Mouse (Mus musculus) frontal cortex, postnatal 14 days (tissue): ENCODE results near the gene Sbk3.
"Not testable (repeated sequence)": the region's sequence is repeated elsewhere in the genome, so short reads cannot be mapped to it uniquely, and the experiment has no call there.

ENCODE experiments used
- DNase-seq, 2 experiments: peaks; one replicate each; pipeline ENCODE4 v3.0.0; 2022; ENCODE audit warnings: low spot score in 2 of 2

Sbk3 gene

DNA sequence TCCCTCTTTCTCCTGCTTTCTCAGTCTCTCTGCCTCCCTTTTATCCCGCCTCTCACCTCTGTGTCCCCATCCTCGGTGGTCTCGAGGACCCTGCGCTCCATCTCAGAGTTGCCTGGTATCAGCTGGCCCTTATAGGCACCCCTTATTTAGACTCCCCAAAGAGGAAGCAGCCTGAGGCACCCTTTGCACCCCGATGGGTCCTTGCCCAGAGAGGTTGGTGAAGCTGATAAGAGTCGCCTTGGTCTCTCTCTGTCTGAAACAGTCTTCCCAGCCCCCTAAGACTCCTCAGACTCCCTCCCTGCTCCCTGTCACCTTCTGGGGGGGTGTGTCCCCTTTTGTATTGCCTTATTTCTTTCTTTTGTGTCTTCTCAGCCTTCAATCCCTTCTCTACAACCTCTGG, at the start of gene Sbk3:
Gene Sbk3 (minus strand): TSS at position 101 of the 400 bp plus-strand sequence.
- DNase-seq = no peak

DNA sequence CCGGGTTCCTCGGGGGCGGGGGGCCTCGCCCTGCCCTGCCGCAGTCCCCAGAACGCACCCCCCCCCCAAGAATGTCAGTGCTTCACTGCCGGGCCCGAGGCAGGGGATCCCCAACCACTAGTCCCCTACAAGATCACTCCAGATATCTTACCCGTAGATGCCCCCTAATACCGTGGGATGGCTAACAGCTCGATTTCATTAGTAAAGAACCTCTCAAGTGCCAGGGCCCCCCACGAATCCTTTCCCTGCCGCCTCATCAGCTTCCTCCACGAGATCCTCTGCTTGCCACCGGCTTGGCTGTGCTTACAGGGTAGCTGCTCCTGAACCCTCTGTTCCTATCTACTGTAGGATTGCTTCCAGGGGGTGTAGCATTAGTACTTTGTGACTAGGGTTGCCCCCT, 49.7 kb upstream of the Sbk3 start:
- DNase-seq = no peak

DNA sequence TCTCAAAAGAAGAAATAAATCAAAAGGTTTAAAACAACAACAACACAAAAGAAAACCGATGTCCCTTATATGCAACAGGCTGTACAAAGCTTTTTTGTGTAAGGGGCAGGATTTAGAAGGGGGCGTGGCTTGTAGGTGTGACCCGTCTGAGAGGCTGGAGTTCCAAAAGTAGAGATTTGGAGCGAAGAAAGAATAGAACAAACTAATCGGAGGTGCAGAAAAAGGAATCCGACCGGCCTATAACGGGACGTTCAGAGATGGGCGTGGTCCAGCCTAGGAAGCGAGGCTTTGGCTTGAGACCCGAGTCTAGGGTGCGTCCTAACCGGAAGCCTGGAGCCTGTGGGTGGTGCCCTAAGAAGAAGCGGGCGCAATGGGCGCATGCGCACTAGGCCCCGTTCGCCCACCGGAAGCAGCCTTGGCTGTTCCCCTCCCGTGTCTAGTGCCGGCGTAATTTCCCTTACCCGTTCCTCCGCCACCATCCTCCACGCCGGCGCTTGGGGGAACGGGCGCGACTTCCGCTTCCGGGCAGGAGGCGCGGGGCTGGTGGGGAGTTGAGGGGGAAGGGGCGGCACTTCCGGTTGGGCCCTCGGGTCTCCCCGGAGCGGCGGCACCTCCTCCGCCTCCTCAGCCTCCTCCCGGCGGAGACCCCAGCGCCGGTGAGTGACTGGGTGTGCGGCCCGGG, 49.2 kb upstream of the Sbk3 start, which contains the start of the genes Zfp865 and Ccdc106:
Gene Zfp865 (plus strand): TSS at position 377 of the 682 bp plus-strand sequence.
Gene Ccdc106 (plus strand): TSS at position 554 of the 682 bp plus-strand sequence.
- peak; percentile 98 to 99 for DNase-seq

DNA sequence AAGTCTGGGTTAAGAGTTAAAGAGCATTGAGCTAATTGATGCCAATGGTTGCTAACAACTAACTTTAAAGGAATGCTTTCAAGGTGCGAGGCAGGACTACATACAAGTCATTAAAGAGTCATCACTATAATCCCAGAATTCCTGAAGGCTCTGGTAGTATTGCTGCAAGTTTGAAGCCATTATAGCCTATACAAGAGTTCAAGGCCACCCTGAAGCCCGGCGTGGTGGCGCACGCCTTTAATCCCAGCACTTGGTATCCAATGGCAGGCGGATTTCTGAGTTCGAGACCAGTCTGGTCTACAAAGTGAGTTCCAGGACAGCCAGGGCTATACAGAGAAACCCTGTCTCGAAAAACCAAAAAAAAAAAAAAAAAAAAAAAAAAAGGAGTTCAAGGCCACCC, 48.6 kb upstream of the Sbk3 start:
- DNase-seq = not testable (repeated sequence)

DNA sequence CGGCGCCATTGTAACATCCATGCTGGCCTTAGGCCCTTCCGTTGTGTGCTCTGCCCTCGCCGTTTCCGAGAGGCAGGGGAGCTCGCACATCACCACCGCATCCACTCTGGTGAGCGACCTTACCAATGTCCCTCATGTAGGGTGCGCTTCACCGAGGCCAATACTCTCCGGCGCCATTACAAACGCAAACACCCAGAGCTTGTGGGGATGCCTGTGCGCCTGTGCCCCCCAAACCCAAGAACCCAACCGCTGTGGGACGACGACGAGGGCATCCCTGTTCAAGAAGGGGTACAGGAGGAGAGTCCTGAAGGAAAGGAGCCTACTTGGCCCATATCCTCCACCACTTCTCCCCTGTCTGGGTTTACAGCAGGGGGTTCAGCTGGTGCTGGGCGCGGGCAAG, 47.0 kb upstream of the Sbk3 start:
- no peak for DNase-seq

DNA sequence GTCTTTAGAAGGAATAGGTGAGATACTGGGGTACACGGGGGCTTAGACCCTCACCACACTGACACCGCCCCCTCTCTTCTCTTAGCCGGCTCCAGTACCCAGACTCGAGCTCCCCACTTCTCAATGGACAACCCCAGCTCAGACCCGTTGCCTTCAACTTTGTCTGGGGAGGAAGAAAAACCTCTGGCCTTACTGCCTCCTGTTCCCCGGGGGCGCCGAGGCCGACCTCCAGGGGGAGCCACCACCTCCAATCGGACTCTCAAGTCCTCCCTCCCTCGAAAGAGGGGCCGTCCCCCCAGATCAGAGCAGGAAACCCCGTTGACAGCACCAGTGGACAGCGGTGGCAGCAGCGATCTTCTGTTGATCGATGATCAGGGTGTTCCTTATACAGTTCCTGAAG, 46.4 kb upstream of the Sbk3 start:
- DNase-seq = no peak

DNA sequence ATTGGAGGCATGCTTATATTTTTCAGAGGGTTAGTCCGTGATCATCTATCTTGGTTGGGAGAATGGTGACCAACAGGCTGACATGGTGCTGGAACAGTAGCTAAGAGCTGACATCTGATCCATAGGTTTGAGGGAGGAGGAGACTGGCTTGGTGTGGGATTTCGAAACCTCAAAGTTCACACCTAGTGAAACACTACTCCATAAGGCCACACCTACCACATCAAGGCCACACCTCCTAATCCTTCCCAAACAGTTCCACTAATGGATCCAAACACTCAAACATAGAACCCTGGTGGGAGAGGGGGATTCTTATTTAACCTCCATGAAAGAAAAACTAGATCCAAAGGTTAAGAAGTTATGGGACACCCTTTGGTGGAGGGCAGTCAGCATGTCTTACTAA, 46.0 kb upstream of the Sbk3 start:
- DNase-seq = no peak

DNA sequence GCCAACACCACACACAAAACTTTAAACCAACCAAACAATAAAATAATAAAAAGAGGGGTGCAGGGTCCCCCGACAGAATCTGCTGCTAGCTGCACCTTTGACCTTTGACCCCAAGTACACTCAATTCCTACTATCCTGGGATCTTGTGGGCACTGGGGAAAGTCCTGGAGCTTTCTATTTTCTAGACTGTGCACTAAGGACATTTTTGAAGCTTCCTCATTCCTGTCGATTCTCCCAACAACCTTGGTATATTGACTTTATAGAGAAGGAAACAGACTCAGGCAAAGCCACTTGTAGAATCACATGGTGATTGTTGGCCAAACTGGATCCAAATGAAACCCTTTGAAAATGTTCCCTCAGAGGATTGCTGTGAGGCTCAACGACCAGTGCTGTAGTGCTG, 45.1 kb upstream of the Sbk3 start:
- no peak for DNase-seq

DNA sequence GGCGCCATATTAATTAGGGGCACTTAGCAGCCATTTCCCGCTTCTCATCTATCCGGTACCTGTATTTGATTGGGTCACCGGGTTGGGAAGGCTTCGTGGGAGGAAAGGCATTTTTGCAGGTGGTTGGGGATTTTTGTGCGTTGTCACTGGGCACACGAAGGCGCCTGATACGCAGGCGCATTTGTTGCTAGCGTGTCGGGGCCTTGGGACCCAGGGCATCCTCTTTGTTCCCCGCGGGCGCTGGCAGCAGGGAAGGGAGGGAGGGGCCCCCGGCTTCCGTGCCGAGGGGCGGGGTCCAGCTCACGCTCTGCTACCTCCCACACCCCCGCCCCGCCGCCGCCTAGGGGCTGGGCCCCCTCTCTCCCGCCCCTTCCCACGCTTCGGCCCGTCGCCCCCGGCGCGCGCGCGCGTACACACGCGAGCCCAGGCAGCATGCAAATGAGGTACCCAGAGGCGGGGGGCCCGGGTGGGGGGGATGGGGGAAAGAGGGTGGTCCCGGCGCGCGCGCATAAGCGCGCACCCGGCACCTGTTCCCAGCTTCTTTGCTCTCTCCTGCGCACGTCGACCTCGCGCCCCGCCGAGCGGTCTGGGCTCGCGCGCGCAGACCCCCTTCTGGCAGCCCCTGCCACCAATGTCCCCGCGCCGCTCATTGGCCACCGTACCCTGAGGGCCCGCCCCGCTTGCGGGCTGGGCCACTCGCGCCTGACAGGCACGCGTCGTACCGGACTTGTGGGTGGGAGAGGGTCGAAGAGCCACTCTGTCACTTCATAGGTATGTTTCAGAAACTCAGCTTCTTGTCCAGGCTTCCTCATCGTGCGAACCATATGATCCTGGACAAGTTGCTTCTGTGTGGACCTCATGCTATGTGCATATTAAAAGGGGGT, 44.4 kb upstream of the Sbk3 start, which contains the start of gene Gm44973:
Gene Gm44973 (plus strand): TSS at position 379 of the 884 bp plus-strand sequence.
- peak; percentile 86 to 91 for DNase-seq

DNA sequence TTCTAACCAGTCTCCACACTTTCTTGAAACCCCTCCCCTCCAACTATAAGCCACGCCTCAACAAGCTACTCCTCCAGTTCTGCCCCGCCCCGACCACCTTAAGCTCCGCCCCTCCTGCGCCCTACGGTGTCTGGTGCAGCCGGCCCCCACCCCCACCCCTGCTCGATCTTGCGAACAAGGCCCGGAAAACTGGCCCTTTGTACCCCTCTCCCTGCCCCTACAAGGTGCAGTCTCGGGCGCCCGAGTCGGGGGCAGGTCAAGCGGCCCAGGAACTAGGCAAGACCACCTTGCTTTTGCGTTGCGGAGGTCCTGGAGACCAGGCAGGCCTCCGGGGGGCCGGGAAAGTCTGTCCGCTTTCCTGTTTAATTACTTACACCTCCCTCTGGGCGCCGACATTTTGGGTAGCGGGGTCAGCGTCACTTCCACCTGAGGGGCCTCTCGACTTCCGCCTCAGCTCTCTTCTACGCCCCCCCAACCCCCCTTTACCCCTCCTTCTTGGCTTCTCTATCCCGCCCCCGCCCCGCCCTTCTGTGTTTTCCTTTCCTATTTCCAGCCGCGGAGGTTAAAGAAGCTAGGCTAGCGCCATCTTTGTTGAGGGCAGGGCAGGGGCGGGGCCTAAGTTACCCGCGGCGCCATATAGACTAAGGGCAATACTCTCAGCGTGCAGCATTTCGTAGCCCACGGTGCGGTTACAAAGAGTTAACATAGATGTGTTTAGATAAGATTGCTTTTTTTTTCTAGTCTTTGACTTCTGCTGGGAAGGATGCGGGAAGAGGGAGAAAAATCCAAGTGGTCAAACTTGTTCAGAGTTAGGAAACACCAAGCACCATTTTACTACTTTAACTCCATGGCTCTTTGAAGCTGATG, 43.5 kb upstream of the Sbk3 start, which contains the start of the genes Zfp524 and Fiz1:
Gene Zfp524 (plus strand): TSS at position 165 of the 867 bp plus-strand sequence.
Gene Fiz1 (minus strand): TSS at position 447 of the 867 bp plus-strand sequence.
- peak; percentile 96 for DNase-seq

DNA sequence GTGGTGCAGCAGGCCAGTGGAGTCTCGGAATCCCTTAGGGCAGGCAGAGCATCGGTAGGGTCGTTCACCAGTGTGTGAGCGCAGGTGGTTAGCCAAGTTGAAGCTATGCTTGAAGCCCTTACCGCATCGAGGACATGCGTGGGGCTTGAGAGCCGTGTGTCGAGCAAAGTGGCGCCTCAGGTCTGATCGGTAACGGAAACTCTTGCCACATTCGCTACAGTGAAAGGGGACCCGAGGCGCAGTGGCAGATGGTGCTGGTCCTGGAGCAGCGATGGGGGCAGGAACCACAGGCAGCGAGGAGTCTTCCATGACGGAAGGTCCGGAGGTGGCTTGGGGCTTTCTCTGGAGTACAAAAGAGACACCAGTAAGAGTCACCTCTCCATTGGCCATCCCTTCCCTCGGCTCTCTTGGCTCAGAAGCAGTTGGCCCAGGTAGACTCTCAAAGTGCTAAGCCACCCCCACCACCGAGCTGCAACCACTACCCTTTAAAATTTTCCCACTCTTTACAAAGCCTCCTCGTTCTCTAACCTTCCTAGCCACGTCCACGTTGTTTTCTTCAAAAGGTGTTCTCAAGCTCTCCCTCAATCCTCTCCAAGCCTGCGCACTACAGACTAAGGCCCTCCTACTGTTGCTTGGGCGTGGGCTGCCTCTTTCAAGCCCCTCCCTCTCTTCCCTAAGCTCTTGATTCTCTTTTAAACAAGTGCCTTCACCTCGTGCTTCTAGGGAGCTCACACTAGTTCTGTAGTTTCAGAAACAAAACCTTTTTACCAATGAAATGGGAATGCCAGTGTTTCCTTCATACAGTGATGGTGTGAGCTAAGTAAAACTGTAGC, 41.9 kb upstream of the Sbk3 start:
- no peak for DNase-seq

DNA sequence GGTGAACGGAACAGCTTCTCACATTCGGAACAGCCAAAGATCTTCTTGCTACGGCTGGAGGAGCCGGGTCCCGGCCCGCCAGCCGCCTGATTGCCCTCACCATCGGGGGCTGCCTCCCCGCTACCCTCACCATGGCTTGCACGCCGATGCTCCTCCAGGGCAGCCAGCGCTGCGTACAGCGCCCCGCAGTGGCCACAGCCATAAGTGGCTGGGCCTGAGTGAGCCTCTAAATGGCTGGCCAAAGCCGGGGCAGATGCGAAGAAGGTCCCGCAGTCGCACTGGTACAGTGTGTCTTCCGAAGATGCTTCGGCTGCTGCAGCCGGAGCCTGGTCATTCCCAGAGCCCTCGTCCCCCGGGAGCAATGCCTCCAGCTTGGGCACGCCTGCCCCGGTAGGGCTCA, 37.3 kb upstream of the Sbk3 start:
- no peak for DNase-seq

DNA sequence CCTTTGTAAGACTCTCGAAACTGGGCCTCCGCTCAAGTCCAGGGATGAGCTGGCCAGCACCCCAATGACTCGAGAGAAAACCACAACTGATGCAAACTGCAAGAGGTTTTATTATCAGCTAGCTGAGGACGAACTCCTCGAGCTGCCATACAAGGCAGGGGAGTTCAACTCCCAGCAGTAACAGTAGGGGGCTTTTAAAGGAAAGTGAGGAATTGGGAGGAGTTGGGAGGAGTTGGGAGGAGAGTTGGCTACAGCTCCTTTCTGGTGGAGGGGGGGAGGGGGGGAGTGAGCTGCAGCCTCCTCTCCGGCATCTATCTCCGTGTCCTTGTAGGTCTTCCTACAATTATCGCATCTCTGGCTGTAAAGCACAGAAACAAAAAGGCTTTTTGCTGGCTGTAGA, 31.9 kb upstream of the Sbk3 start:
- DNase-seq = not testable (repeated sequence)

DNA sequence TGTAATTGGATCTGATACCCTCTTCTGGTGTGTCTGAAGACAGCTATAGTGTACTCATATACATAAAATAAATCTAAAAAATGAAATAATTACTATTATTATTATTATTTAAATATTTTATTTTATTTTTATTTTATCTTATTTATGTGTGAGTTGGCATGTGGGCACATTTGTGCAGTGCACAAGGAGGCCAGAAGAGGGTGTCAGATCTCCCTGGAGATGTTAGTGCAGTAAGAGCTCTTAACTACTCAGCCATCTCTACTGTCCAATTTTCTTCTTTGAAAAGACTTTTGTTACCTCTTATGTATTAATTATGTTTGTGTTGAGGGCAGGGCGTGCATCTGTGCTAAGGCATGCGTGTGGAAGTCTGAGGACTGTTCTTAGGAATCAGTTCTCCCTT, 28.9 kb upstream of the Sbk3 start:
- DNase-seq = no peak

DNA sequence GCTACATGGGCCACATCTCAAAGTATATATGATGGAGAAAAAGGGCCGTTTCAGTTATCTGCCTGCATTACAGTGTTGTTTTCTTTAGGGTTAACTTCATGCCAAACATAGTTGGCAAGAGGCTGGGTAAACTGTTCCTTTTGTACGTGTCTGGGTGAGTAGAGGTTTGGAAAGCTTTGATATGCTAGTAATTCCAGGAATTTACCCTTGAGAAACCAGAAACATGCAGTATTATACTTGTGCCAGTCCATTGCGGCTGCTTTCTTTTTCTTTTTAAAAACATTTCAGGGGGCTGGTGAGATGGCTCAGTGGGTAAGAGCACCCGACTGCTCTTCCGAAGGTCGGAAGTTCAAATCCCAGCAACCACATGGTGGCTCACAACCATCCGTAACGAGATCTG, 26.0 kb upstream of the Sbk3 start:
- DNase-seq = no peak

DNA sequence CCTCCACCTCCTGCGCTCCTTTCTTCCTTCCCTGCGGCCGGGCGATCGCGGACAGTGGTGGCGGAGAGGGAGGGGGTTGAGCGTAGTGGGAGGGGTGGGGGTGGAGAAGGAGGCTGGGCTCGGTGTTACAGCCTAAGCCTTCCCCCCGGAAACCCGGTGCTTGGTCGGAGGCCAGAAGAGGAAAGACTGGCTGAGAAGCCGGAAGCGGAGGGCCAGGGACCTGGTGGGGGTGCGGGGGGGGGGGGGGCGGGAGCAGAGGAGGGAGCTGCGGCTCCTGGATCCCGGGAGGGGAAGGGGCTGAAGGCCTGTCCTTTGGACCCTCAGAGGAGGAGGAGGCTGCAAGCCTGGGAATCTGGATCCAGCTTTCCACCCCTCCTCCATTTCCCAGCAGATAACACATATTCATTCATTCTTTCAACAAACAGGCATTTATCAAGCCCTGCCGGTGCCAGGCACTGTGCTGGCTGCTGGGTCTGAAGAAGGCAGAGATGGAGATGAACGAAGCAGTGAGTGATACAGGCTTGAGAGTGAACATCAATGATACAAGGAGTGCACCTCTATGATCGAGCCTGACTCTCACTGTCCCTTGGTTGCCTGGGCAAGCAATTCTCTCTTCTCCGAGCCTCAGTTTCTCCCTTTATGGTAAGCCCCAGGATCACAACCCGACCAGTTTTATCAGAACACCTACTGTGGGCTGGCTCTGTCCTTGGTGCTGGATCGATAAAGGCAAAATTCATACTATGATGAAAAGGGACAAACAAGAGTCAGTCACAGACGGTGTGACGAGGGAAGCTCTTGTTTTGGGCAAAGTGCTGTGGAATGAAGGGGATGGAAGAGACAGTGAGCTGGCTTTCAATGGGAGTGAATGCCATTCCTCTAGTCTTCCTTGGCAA, 25.3 kb upstream of the Sbk3 start, which contains the start of gene Zfp579:
Gene Zfp579 (minus strand): TSS at position 156 of the 893 bp plus-strand sequence.
- DNase-seq = peak; percentile 83 to 89

DNA sequence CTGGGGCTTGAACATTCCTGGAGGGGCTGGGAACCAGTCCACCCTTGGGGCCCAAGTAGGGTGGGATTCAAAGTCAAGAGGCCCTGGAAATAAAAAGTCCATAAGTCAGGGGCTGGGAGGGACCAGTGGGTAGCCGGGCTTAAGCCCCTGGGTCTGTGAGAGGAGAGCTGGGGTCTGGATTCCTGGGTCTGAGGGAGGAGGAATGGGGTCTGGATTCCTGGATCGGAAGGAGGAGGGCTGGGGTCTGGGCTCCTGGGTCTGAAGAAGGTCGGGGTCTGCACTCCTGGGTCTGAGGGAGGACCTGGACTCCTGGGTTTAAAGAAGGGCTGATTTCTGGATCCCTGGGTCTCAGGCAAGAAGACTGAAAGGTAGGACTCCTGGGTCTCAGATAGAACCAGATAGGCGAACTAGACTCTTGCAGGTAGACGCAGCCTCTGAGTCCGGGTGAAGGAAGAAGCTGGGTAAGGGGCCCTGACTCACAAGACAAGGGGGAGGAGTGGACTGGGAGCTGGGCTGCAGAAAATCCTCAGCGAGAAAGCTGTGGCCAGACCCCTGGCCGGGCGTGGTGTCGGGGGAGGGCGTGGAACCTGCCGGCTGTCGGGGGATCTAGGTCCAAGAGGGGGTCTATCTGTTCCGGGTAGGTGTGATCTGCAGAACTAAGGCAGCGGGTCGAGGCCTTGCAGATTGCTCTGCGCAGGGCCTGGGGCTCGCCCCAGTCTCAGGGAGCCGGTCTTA, 24.5 kb upstream of the Sbk3 start:
- no peak for DNase-seq

DNA sequence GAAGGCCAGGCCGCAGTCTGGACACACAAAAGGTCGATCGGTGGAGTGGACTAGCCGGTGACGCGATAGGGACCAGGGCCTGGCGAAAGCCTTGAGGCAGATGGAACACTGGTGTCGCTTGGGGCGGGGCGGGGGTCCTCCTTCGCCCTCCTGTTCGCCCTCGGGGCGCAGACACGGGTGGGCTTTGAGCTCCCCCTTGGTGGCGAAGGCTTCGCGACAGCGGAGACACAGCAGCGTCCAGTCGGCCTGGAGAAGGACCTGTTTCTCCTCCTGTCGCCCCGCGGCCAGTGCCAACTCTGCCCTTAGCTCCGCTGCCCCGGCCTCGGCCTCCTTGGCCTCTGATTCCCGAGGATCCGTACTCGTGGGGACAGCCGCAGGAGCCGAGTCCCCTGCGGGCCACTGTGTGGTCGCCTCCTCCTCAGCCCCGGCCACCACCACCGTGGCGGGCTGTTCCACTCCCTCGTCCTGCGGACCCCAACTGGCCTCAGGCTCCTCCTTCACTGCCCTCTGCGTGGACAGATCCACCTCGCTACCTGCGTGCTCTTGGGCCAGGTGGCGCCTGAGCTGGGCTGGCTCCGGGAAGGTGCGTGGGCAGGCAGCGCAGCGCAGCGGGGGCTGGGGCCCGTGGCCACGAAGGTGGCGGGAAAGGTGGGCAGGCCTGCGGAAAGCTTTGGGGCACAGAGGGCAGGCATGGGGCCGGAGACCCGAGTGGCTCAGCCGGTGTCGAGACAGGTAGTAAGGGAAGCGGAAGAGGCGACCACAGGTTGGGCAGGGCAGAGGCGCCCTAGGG, 23.2 kb upstream of the Sbk3 start:
- no peak for DNase-seq
